Mouse (Mus musculus) kidney, postnatal 0 days (tissue): ENCODE data around the gene Tbx3. TPM values are rescaled to one million over a fixed set of nuclear protein-coding genes. Genes with fewer than 3 reads are reported as not detected.

ENCODE experiments used
- ATAC-seq: fragments of 200-750 bp; cut with Nextera tagmentation; replicated peaks from 2 replicates; pipeline ENCODE4 v1.8.0; 2017; ENCODE audit warnings: low read depth, moderate number of reproducible peaks, moderate TSS enrichment, moderate library complexity; ENCODE audit not compliant: low FRiP score
- DNase-seq: peaks from one replicate; pipeline ENCODE4 v3.0.0-alpha.2; 2016; ENCODE audit warnings: low spot score
- H3K27ac ChIP-seq: fragments of 300-500 bp; sonication (generic); 2 replicates; pipeline ENCODE4 v1.5.1; 2014; ENCODE audit warnings: mild to moderate bottlenecking
- H3K27me3 ChIP-seq: fragments of 300-500 bp; sonication (generic); 2 replicates; pipeline ENCODE4 v1.6.1; 2014; ENCODE audit warnings: low read length, mixed read lengths; ENCODE audit not compliant: insufficient read depth
- H3K36me3 ChIP-seq: fragments of 300-500 bp; sonication (generic); 2 replicates; pipeline ENCODE4 v1.6.1; 2014; ENCODE audit warnings: low read length, mixed read lengths; ENCODE audit not compliant: insufficient read depth
- H3K4me1 ChIP-seq: fragments of 300-500 bp; sonication (generic); replicated peaks from 2 replicates; pipeline ENCODE4 v1.6.1; 2014; ENCODE audit warnings: antibody characterized with exemption, low read length, mixed read lengths; ENCODE audit not compliant: insufficient read depth
- H3K4me2 ChIP-seq: fragments of 300-500 bp; sonication (generic); 2 replicates; pipeline ENCODE4 v1.6.1; 2014; ENCODE audit warnings: mild to moderate bottlenecking, low read length, moderate library complexity, mixed read lengths
- H3K4me3 ChIP-seq: fragments of 300-500 bp; sonication (generic); replicated peaks from 2 replicates; pipeline ENCODE4 v1.5.1; 2014; ENCODE audit warnings: low read depth, low read length
- H3K9ac ChIP-seq: fragments of 300-500 bp; sonication (generic); 2 replicates; pipeline ENCODE4 v1.6.1; 2014; ENCODE audit warnings: low read depth, low read length
- H3K9me3 ChIP-seq: fragments of 300-500 bp; sonication (generic); replicated peaks from 2 replicates; pipeline ENCODE4 v1.6.1; 2016; ENCODE audit warnings: low read length, inconsistent platforms, mixed read lengths
- CTCF ChIP-seq: IDR thresholded peaks from 2 replicates; pipeline ENCODE4 v1.5.1; 2016; ENCODE audit warnings: antibody characterized with exemption, low read depth, mild to moderate bottlenecking, moderate library complexity
- WGBS: fragments of 180-500 bp; shearing (Covaris S2); extraction: QIAGEN DNeasy Blood & Tissue Kit; methylation state at CpG from one replicate; pipeline ENCODE4 v1.1.7; 2014; 5-methylcytosine and 5-hydroxymethylcytosine counted together
- polyA plus RNA-seq: library from polyadenylated mRNA; unstranded; fragments of >200 nt; fragmentation: Nextera tagmentation; extraction: Ambion mirVana; gene quantifications from 2 replicates; pipeline ENCODE4 v1.2.1, GENCODE M21; 2015

Tbx3 gene
- polyA plus RNA-seq, 1 experiment from 2014 or later = 32.9 TPM

GRCm38 (mm10) chr5:119720471-119721265 lies 50.2 kb downstream of the Tbx3 start:
- H3K4me3 ChIP-seq = no peak overlapping the region
- no peak overlapping the region for H3K9ac ChIP-seq
- no peaks in the 10 kb centered on the region for H3K27me3 ChIP-seq
- H3K4me2 ChIP-seq = no peak overlapping the region
- no peaks in the 10 kb centered on the region for H3K9me3 ChIP-seq
- no peak for TF ChIP-seq CTCF
- no peak for ATAC-seq
- no peaks in the 10 kb centered on the region for H3K36me3 ChIP-seq
- DNase-seq = no peak
- H3K27ac ChIP-seq = no peak overlapping the region
- WGBS = 24% methylated on average over 11 of the region's 11 CpGs
- no peaks in the 10 kb centered on the region for H3K4me1 ChIP-seq

DNA sequence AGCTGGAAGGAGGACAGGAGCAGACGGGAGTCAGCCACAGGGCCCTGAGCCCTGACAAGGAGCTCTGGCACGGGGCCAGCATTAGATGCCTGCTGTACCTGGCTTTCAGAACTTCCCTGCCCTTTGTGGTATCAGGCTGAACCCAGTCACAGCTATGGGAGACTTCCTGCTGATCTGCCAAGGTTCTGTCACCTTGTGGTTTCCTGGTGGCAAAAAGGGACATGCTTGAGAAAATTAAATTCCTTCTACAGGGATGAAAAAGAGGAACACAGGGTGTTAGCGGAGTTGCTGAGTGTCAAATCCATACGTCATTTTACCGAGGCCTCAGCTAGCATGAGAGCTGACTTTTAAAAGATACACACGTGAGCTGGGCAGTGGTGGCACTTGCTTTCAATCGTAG lies 62.5 kb downstream of the Tbx3 start:
- 37% methylated on average over 7 of the region's 7 CpGs for WGBS

More for the DNA sequence above, 62.5 kb downstream of the Tbx3 start:
- Histone ChIP-seq H3K36me3 (no peaks in the 10 kb centered on the region), H3K4me3 (no peak overlapping the region), H3K27ac (no peak overlapping the region), H3K9me3 (no peaks in the 10 kb centered on the region), H3K27me3 (no peaks in the 10 kb centered on the region), H3K4me2 (no peak overlapping the region), H3K4me1 (no peaks in the 10 kb centered on the region), H3K9ac (no peak overlapping the region)
- ATAC-seq = no peak
- DNase-seq = peak; percentile 5
- TF ChIP-seq CTCF = no peak

Other genes starting within 250 kb of the Tbx3 start
- gene Tbx5, start 162.0 kb downstream of the Tbx3 start, polyA plus RNA-seq = not detected in 2 replicates